Mouse (Mus musculus): ENCODE results near the gene Acvr1b.

The Acvr1b gene

GRCm38 (mm10) chr15:101146100-101146965 lies 27.5 kb upstream of the Acvr1b start:
- intact Hi-C loops (cut with DNase I) = loop anchor here (2.0 kb wide), 1 partner anchor 52 kb away; no protein-coding TSS in a partner anchor

- intact Hi-C loops (cut with DNase I) = loop anchor here (2.0 kb wide), 1 partner anchor 51 kb away; no protein-coding TSS in a partner anchor
These were observed 26.6 kb upstream of the Acvr1b start for GRCm38 (mm10) chr15:101147115-101147909.

GRCm38 (mm10) chr15:101147910-101148273 lies 26.0 kb upstream of the Acvr1b start:
- intact Hi-C loops (cut with DNase I) = loop anchor here (2.0 kb wide), 1 partner anchor 51 kb away; no protein-coding TSS in a partner anchor

- intact Hi-C loops (cut with DNase I) = no loop called here
These were observed 25.3 kb upstream of the Acvr1b start for GRCm38 (mm10) chr15:101148604-101149003.

- intact Hi-C loops (cut with DNase I) = no loop called here
These were observed 22.2 kb upstream of the Acvr1b start for GRCm38 (mm10) chr15:101151409-101152261.

- intact Hi-C loops (cut with DNase I) = no loop called here
These were observed 18.9 kb upstream of the Acvr1b start for GRCm38 (mm10) chr15:101154700-101155616.

GRCm38 (mm10) chr15:101160128-101160527 lies 13.7 kb upstream of the Acvr1b start:
- intact Hi-C loops (cut with DNase I) = no loop called here

GRCm38 (mm10) chr15:101160591-101160990 lies 13.3 kb upstream of the Acvr1b start:
- intact Hi-C loops (cut with DNase I) = no loop called here

- intact Hi-C loops (cut with DNase I) = no loop called here
These were observed 12.3 kb upstream of the Acvr1b start for GRCm38 (mm10) chr15:101161534-101161933.

- intact Hi-C loops (cut with DNase I) = no loop called here
These were observed 10.8 kb upstream of the Acvr1b start for GRCm38 (mm10) chr15:101163056-101163458.

- intact Hi-C loops (cut with DNase I) = no loop called here
These were observed 10.0 kb upstream of the Acvr1b start for GRCm38 (mm10) chr15:101163854-101164253.

GRCm38 (mm10) chr15:101164291-101164690 lies 9.6 kb upstream of the Acvr1b start:
- intact Hi-C loops (cut with DNase I) = no loop called here

- intact Hi-C loops (cut with DNase I) = no loop called here
These were observed 8.0 kb upstream of the Acvr1b start for GRCm38 (mm10) chr15:101165658-101166437.

GRCm38 (mm10) chr15:101167553-101167952 lies 6.3 kb upstream of the Acvr1b start:
- intact Hi-C loops (cut with DNase I) = no loop called here

- intact Hi-C loops (cut with DNase I) = no loop called here
These were observed 4.0 kb upstream of the Acvr1b start for GRCm38 (mm10) chr15:101169910-101170309.

- intact Hi-C loops (cut with DNase I) = no loop called here
These were observed 3.4 kb upstream of the Acvr1b start for GRCm38 (mm10) chr15:101170413-101170980.

GRCm38 (mm10) chr15:101171272-101171671 lies 2.6 kb upstream of the Acvr1b start:
- intact Hi-C loops (cut with DNase I) = no loop called here

GRCm38 (mm10) chr15:101172016-101172415 lies 1.9 kb upstream of the Acvr1b start:
- intact Hi-C loops (cut with DNase I) = no loop called here

Measured in adrenal gland (tissue).